In the genomic region with DNA sequence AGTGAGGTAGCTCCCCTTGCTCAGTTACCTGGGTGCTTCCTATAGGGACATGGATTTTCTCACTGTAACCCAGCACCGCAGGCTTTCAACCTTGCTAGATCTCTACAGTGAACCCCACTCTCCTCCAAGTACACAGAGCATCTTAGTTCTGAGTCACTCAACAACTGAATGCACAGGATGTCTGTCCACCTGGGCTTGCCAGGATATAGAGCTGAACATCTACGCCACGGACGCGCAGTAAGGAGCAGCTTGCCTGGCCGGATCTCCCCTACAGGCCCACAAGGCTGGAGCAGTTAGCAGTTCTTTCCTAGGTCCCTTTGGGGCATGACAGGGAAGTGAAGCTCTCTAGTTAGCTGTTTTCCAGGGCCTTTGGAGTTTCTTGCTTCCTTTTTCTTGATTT, we compare ENCODE assay signal across 15 mouse cellular contexts.
A peak's percentile ranks its signal among the peaks of the same experiment; 100 is the strongest.
DNase-seq lines count a peak whose midpoint lies in the region; ATAC-seq and TF ChIP-seq lines count a peak whose summit lies in the region.
"Had no signal": no experiment of that assay in that cellular context is flagged by ENCODE, and none has a peak within 500 bp of the region (broad histone marks: within the 10 kb centered on the region; RNA-seq: fewer than 3 reads in every experiment).

No protein-coding gene starts in this region.

- 0 out of 2 replicates have a peak overlapping the region, but pooled peaks have one; percentile 50 for H3K4me3 ChIP-seq in heart, embryonic 10.5 days
- no peak overlapping the region for H3K4me3 ChIP-seq in lung, embryonic 14.5 days (ENCODE audit: low read depth, low read length)
- H3K4me3 ChIP-seq in forebrain, embryonic 13.5 days, result no peak overlapping the region
- no peak overlapping the region for H3K4me3 ChIP-seq in limb, embryonic 15.5 days
- H3K4me3 ChIP-seq: liver, embryonic 15.5 days had no signal

- no peak for ATAC-seq in lung, embryonic 14.5 days (ENCODE audit: insufficient read depth)
- ATAC-seq in forebrain, embryonic 13.5 days, result no peak
- no peak for ATAC-seq in limb, embryonic 15.5 days (ENCODE audit: insufficient number of reproducible peaks, low FRiP score, low TSS enrichment, low read depth)

- peak overlapping the region; percentile 63; the same call in 1 of the 2 replicates for H3K4me2 ChIP-seq in lung, embryonic 14.5 days
- H3K4me2 ChIP-seq in forebrain, embryonic 13.5 days, result peak overlapping the region; percentile 50
- no peak overlapping the region for H3K4me2 ChIP-seq in limb, embryonic 15.5 days

- intact Hi-C loops in heart, postnatal 36 days (cut with DNase I), result no loop called here

- H3K27me3 ChIP-seq in heart, embryonic 10.5 days (ENCODE audit: insufficient read depth, poor library complexity, severe bottlenecking), result peaks cover 9% of the 10 kb centered on the region; the same call in 1 of the 2 replicates
- H3K27me3 ChIP-seq in lung, embryonic 14.5 days (ENCODE audit: insufficient read depth, low read length), result peaks cover 10% of the 10 kb centered on the region; the same call in 1 of the 2 replicates
- H3K27me3 ChIP-seq in forebrain, embryonic 13.5 days, result peaks cover 4% of the 10 kb centered on the region; the same call in 1 of the 2 replicates
- H3K27me3 ChIP-seq in limb, embryonic 15.5 days, result no peaks in the 10 kb centered on the region

- DNase-seq in heart, embryonic 10.5 days (ENCODE audit: low spot score), result no peak
- DNase-seq in heart, postnatal 36 days, result no peak
- DNase-seq in lung, embryonic 14.5 days, result no peak
- DNase-seq in lung, postnatal 10 days, result no peak
- DNase-seq in adrenal gland, postnatal 10 days, result no peak
- DNase-seq in adrenal gland, postnatal 14 days, result no peak
- DNase-seq: cerebellum, adult 11 months; cerebellum, postnatal 25 days; gastrocnemius, postnatal 25 days; layer of hippocampus, adult 9-11 months; lung, postnatal 36 days had no signal

- no peak overlapping the region for H3K9ac ChIP-seq in lung, embryonic 14.5 days
- peak overlapping the region; percentile 46 for H3K9ac ChIP-seq in forebrain, embryonic 13.5 days
- H3K9ac ChIP-seq in limb, embryonic 15.5 days, result no peak overlapping the region
- H3K9ac ChIP-seq: liver, embryonic 15.5 days; neural tube, embryonic 12.5 days had no signal

- no peaks in the 10 kb centered on the region for H3K9me3 ChIP-seq in heart, embryonic 10.5 days
- H3K9me3 ChIP-seq in lung, embryonic 14.5 days (ENCODE audit: low read depth, low read length), result no peaks in the 10 kb centered on the region
- no peaks in the 10 kb centered on the region for H3K9me3 ChIP-seq in forebrain, embryonic 13.5 days (replicated peaks)
- no peaks in the 10 kb centered on the region for H3K9me3 ChIP-seq in limb, embryonic 15.5 days
- H3K9me3 ChIP-seq: liver, embryonic 15.5 days; neural tube, embryonic 12.5 days had no signal

- no peaks in the 10 kb centered on the region for H3K36me3 ChIP-seq in heart, embryonic 10.5 days
- no peaks in the 10 kb centered on the region for H3K36me3 ChIP-seq in lung, embryonic 14.5 days (ENCODE audit: insufficient read depth)
- H3K36me3 ChIP-seq in forebrain, embryonic 13.5 days (ENCODE audit: poor library complexity, severe bottlenecking), result no peaks in the 10 kb centered on the region
- H3K36me3 ChIP-seq in limb, embryonic 15.5 days, result no peaks in the 10 kb centered on the region
- H3K36me3 ChIP-seq: liver, embryonic 15.5 days; neural tube, embryonic 12.5 days had no signal

- no peak for TF ChIP-seq CTCF in lung, embryonic 14.5 days (IDR thresholded peaks at IDR 0.05; ENCODE audit: low read depth)

- WGBS in heart, embryonic 10.5 days, result 46% methylated on average over 6 of the region's 6 CpGs
- WGBS in lung, embryonic 14.5 days, result 42% methylated on average over 6 of the region's 6 CpGs
- WGBS in forebrain, embryonic 13.5 days, result 27% methylated on average over 6 of the region's 6 CpGs
- 39% methylated on average over 6 of the region's 6 CpGs for WGBS in limb, embryonic 15.5 days

- peak overlapping the region; percentile 72; the same call in 1 of the 2 replicates for H3K27ac ChIP-seq in heart, embryonic 10.5 days
- no peak overlapping the region for H3K27ac ChIP-seq in lung, embryonic 14.5 days (ENCODE audit: low read depth)
- H3K27ac ChIP-seq in forebrain, embryonic 13.5 days, result peak overlapping the region; percentile 89
- 0 out of 2 replicates have a peak overlapping the region, but pooled peaks have one; percentile 35 for H3K27ac ChIP-seq in limb, embryonic 15.5 days
- H3K27ac ChIP-seq: liver, embryonic 15.5 days had no signal

- peaks cover 35% of the 10 kb centered on the region for H3K4me1 ChIP-seq in heart, embryonic 10.5 days
- peaks cover 3% of the 10 kb centered on the region; the same call in 1 of the 2 replicates for H3K4me1 ChIP-seq in lung, embryonic 14.5 days (ENCODE audit: insufficient read depth)
- peaks cover 37% of the 10 kb centered on the region for H3K4me1 ChIP-seq in forebrain, embryonic 13.5 days
- H3K4me1 ChIP-seq in limb, embryonic 15.5 days, result peaks cover 41% of the 10 kb centered on the region
- H3K4me1 ChIP-seq: liver, embryonic 15.5 days had no signal
